Mouse (Mus musculus): ENCODE results near the gene Klhl35. TPM values are rescaled to one million over a fixed set of nuclear protein-coding genes. Genes with fewer than 3 reads are reported as not detected.
A peak's percentile ranks its signal among the peaks of the same experiment; 100 is the strongest.

Gene Klhl35
- polyA plus RNA-seq, 1 experiment: not detected

DNA sequence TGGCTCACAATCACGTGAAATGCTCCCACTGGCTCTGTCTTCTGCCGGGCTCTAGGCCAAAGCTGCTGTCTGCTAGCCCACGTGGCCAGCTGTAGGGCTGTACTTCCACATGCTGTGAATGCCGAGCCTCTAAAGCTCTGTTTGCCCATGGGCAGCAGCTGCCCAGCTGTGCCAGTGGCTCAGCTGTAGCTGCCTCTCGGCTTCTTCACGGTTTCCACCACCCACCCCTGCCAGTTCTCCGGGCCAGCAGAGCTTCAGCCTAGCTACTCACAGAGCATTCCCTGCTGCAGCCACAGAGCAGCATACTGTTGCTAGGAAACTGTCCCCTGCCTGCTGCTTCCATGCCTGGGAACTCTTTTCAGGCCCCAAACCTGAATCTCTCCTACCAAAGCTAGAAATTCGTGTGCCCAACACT, 44.3 kb downstream of the Klhl35 start:
- H3K27ac ChIP-seq (ENCODE audit: insufficient read depth, low read length): no peak overlapping the region
- TF ChIP-seq POLR2A (IDR thresholded peaks at IDR 0.05; ENCODE audit: low read depth, low read length): no peak
- TF ChIP-seq CTCF (IDR thresholded peaks at IDR 0.05; ENCODE audit: borderline replicate concordance, insufficient read depth, low read length): no peak
- no peaks in the 10 kb centered on the region for H3K4me1 ChIP-seq (ENCODE audit: control insufficient read depth, insufficient read depth, low read length)
- H3K4me3 ChIP-seq (ENCODE audit: insufficient read depth, low read length): no peak overlapping the region

GRCm38 (mm10) chr7:99516092-99516813, 50.4 kb downstream of the Klhl35 start:
- TF ChIP-seq CTCF (IDR thresholded peaks at IDR 0.05; ENCODE audit: borderline replicate concordance, insufficient read depth, low read length) (no peak), POLR2A (IDR thresholded peaks at IDR 0.05; ENCODE audit: low read depth, low read length) (no peak)

DNA sequence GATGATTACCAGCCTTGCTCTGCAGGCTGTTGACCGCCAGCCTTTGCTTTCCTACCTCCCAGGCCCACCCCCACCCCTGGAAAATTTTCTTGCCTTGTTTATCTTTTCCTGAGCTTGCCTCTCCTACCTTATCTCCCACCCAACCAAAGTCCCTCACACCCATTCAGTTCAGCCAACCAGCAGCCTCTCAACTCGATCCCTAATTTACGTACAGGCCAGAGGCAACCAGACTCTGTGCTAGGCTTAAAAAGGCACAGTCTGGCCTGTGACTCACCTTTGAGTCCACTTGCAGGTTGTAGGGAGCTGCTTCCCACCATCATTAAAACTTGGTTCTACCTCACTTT, 51.0 kb downstream of the Klhl35 start:
- TF ChIP-seq POLR2A (IDR thresholded peaks at IDR 0.05; ENCODE audit: low read depth, low read length) (no peak), CTCF (IDR thresholded peaks at IDR 0.05; ENCODE audit: borderline replicate concordance, insufficient read depth, low read length) (no peak)
- Histone ChIP-seq H3K4me3 (ENCODE audit: insufficient read depth, low read length) (no peak overlapping the region), H3K27ac (ENCODE audit: insufficient read depth, low read length) (no peak overlapping the region), H3K4me1 (ENCODE audit: control insufficient read depth, insufficient read depth, low read length) (no peaks in the 10 kb centered on the region; the same call in 1 of the 2 replicates)

More at GRCm38 (mm10) chr7:99516092-99516813, 50.4 kb downstream of the Klhl35 start:
- no peak overlapping the region for H3K4me3 ChIP-seq (ENCODE audit: insufficient read depth, low read length)
- H3K4me1 ChIP-seq (ENCODE audit: control insufficient read depth, insufficient read depth, low read length): no peaks in the 10 kb centered on the region; the same call in 1 of the 2 replicates
- no peak overlapping the region for H3K27ac ChIP-seq (ENCODE audit: insufficient read depth, low read length)

DNA sequence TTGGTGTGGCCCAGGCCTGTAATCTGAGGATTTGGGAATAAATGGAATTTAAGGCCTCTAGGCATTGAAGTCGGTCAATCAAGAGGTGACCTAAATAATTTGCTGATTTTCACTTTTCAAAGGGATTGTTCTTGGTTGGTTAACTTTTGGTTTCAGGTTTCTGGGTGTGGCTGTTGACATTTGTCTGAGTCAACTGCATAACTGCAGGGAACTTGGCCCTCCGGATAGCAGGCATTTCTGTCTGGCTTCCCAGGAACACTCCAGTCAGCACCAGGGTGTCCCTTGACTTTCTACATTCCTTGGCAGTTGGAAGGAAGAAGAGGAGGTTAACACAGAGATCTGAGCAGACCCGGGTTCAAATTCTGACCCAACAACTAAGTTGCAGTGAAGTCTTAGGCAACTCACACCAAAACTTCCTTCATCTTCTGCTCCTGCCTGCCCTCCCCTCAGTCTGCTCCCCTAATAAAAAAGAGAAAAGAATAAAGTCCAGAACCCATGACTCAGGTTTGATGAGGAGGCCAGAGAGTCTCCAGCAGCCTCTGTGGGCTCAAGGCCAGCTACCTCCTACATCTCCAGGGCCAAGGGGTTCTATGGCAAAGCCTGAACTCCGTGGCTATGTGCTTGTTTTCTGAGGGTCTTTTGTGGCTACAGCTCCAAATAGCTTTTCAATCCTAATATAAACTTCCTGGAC, 53.3 kb downstream of the Klhl35 start:
- Histone ChIP-seq H3K4me1 (ENCODE audit: control insufficient read depth, insufficient read depth, low read length) (no peaks in the 10 kb centered on the region; the same call in 1 of the 2 replicates), H3K27ac (ENCODE audit: insufficient read depth, low read length) (peak overlapping the region; percentile 57; the same call in 1 of the 2 replicates), H3K4me3 (ENCODE audit: insufficient read depth, low read length) (no peak overlapping the region)
- no peak for TF ChIP-seq POLR2A (IDR thresholded peaks at IDR 0.05; ENCODE audit: low read depth, low read length)

GRCm38 (mm10) chr7:99523121-99523520, 57.3 kb downstream of the Klhl35 start:
- TF ChIP-seq CTCF (IDR thresholded peaks at IDR 0.05; ENCODE audit: borderline replicate concordance, insufficient read depth, low read length) (no peak), POLR2A (IDR thresholded peaks at IDR 0.05; ENCODE audit: low read depth, low read length) (no peak)
- Histone ChIP-seq H3K4me3 (ENCODE audit: insufficient read depth, low read length) (no peak overlapping the region), H3K27ac (ENCODE audit: insufficient read depth, low read length) (no peak overlapping the region)

More at GRCm38 (mm10) chr7:99523121-99523520, 57.3 kb downstream of the Klhl35 start:
- no peaks in the 10 kb centered on the region; the same call in 1 of the 2 replicates for H3K4me1 ChIP-seq (ENCODE audit: control insufficient read depth, insufficient read depth, low read length)

Other genes with a start within 250 kb of the Klhl35 start
- gene Mogat2, start 227.4 kb upstream of the Klhl35 start, polyA plus RNA-seq (2011; ENCODE audit: insufficient read length, low read depth, missing spikeins): 7.4 and 11.0 TPM in 2 replicates
- 52.9 and 77.8 TPM in 2 replicates for gene Map6, start 198.6 kb upstream of the Klhl35 start, polyA plus RNA-seq (2011; ENCODE audit: insufficient read length, low read depth, missing spikeins)
- 2,134 and 2,700 TPM in 2 replicates for gene Serpinh1, start 112.8 kb upstream of the Klhl35 start, polyA plus RNA-seq (2011; ENCODE audit: insufficient read length, low read depth, missing spikeins)
- gene Gdpd5, start 84.6 kb upstream of the Klhl35 start, polyA plus RNA-seq (2011; ENCODE audit: insufficient read length, low read depth, missing spikeins): 12.0 and 12.6 TPM in 2 replicates
- 1,504 and 1,592 TPM in 2 replicates for gene Rps3, start 17.7 kb downstream of the Klhl35 start, polyA plus RNA-seq (2011; ENCODE audit: insufficient read length, low read depth, missing spikeins)
- gene Arrb1, start 69.5 kb downstream of the Klhl35 start, polyA plus RNA-seq (2011; ENCODE audit: insufficient read length, low read depth, missing spikeins): 6.4 and 6.6 TPM in 2 replicates
- gene Tpbgl, start 161.1 kb downstream of the Klhl35 start, polyA plus RNA-seq (2011; ENCODE audit: insufficient read length, low read depth, missing spikeins): 0.17 and 0.28 TPM in 2 replicates
- gene Slco2b1, start 245.3 kb downstream of the Klhl35 start, polyA plus RNA-seq (2011; ENCODE audit: insufficient read length, low read depth, missing spikeins): 0.23 TPM in 1 of 2 replicates, not detected in the other